Mouse (Mus musculus): ENCODE data around the gene Fkbp6. TPM values are rescaled to one million over a fixed set of nuclear protein-coding genes. Genes with fewer than 3 reads are reported as not detected.

Gene Fkbp6
- total RNA-seq, 2 experiments from 2014 or later, result 0.61 TPM; not detected in 1

DNA sequence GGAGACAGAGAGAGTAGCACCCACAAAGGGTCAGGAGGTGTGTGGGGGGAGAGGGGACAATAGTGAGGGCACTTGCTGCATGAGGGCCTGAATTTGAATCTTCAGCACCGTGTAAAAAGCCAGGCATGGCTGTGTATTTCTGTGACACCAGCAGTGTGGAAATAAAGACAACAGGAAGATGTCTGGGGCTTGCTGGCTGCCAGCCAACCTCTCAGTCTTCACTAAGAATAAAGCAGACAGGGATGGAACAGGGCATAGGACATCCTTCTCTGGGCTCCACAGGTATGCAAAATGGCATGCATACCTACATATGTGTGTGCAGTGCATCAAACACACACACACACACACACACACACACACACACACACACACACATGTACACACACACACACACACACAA lies 6.2 kb upstream of the Fkbp6 start:
- no peak for DNase-seq
- intact Hi-C loops (cut with DNase I), result no loop called here

DNA sequence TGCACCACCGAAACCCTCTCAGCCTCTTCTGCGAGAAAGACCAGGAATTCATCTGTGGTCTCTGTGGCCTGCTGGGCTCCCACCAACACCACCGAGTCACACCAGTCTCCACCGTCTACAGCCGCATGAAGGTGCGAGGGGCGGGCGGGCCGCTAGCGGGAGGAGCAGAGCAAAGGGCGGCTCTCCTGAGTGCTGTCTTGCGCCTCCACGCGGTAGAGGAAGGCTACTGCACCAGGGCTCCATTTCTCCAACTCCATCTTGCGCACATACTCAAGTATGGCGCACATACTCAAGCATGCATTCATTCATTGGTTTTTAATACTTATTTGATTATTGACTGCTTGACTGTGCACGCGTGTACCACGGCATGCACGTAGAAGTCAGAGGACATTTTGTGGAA lies 3.7 kb upstream of the Fkbp6 start:
- no peak for DNase-seq
- intact Hi-C loops (cut with DNase I), result no loop called here

DNA sequence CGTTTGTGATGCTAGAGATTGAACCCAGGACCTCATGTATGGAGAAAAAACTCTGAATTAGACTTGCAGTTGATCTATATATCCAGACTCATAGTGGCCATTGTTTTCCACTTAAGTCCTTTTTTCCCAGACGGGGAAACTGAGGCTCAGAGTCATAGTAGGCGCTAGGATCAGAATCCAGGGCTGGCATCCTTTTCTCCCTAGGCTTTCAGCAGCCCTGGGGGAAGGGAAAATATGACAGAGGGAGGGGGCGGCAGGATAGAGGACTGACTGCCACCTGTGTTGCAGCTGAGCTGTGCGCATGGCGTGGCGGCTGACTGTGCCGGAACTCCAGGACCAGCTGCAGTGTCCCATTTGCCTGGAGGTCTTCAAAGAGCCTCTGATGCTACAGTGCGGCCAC lies 3.2 kb upstream of the Fkbp6 start, which contains the start of gene Trim50:
Gene Trim50, plus strand, starts transcription at position 301 of the 400 bp plus-strand sequence.
- intact Hi-C loops (cut with DNase I), result no loop called here
- no peak for DNase-seq

DNA sequence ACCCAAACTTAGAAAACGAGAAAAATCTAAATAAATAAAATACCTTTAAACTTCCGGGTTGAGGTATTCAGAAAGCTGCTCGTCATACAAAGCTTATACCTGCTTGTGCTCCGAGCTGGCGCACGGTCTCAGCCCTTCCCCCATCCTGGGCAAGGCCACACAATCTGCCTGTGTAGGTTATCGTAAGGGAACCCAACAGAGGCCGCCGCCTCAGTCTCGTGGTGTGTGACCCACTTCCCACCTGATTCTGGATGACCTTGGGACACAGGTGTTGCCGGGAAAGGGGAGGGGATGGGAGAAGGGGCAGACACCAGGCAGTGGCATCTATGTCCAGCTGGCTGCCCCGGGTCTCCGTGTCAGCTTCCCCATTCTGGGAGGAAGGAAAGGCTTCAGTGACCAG lies 1.8 kb upstream of the Fkbp6 start:
- intact Hi-C loops (cut with DNase I), result no loop called here
- DNase-seq, result no peak

DNA sequence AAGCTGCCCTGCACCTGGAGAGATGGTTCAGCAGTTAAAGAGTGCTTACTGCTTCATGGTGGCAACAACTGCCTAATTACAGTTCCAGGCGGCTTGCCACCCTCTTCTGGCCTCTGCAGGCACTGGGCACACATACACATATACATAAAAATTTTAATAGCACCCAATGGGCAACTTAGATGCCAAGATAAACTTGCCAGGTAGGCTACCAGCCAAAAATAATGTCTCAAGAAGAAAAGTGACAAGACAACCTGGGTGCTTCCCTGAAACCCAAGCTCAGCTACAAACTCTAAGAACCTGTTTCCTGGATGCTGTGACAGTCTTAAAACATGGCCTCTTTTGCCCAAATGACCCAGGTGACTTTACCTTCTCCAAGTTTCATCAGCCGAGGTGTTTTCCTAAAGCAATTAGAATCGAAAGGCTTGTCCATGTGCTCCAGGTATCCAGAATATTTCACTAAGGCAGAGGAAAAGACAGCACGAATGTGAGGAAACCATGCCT lies 2.3 kb downstream of the Fkbp6 start:
- DNase-seq, result no peak
- intact Hi-C loops (cut with DNase I), result no loop called here

DNA sequence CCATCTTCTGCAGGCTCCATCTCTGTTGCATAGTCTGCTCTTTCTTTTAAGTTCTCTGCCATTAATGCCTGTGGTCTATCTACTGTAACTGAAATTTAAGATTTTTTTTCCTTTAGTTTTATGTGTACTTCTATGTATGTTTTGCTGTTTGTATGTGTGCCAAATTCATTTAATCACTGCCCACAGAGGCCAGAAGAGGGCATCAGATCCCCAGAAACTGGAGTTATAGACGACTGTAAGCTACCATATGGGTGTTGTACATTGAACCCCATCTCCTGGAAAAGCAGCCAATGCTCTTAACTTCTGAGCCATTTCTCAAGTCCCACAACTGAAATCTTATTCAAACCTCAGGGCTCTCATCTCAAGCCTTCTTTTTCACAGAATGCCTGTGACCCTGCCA lies 3.4 kb downstream of the Fkbp6 start:
- no peak for DNase-seq
- intact Hi-C loops (cut with DNase I), result no loop called here

DNA sequence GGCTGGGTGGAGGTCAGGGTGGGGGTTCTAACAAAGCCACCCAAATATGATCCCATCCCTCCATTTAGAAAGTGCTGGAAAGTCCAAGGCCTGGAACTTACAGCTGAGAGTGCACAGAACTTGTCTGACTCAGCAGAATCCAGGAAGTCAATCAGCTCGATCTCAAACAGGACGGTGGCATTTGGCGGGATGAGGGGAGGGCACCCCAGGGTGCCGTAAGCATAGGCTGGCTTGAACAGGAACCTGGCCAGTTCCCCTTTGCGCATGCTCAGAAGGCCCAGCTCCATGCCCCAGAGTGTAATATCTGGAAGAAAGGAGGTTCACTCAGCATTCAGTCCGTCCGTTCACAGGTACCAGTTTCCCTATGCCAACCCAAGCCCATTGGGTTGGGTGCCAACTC lies 3.9 kb downstream of the Fkbp6 start:
- intact Hi-C loops (cut with DNase I), result no loop called here
- no peak for DNase-seq

DNA sequence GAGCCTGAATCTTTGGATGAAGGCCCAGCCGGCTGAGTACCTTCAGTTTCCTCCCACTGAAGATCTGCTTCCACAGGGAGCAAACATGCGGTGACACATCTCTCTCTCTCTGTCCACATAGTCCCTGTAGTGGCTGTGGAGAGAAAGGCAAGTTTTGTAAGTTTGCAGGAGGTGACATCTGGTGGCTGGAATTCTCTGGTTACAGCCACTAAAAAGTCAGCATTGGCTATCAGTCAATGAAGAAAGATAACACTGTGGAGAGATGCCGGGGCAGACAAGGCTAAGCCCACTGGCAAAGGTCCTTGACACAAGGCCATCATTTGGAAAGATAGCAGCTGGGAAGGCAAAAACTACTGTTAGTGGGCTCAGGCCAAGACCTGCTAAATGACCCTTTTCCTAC lies 12.3 kb downstream of the Fkbp6 start:
- intact Hi-C loops (cut with DNase I), result loop anchor here (5.0 kb wide), 1 partner anchor 100 kb away; no protein-coding TSS in a partner anchor
- DNase-seq, result no peak

DNA sequence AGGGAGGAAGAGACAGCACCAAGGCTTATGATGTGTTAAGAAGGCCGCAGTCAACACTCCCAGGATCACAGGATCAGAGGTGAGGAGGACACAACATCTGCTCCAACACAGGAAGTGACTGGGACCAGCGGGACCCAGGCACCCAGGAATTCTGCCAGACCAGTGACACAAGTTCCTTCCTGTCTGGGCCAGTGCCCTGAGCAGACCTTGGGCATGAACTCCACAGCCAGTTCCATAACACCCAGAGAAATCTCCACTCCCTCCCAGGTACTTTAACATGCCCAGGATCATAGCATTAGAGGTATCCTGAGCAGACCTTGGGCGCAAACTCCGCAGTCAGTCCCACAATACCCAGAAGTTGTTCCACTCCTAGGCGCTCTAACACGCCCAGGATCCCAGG lies 18.7 kb downstream of the Fkbp6 start:
- no peak for DNase-seq
- intact Hi-C loops (cut with DNase I), result no loop called here

DNA sequence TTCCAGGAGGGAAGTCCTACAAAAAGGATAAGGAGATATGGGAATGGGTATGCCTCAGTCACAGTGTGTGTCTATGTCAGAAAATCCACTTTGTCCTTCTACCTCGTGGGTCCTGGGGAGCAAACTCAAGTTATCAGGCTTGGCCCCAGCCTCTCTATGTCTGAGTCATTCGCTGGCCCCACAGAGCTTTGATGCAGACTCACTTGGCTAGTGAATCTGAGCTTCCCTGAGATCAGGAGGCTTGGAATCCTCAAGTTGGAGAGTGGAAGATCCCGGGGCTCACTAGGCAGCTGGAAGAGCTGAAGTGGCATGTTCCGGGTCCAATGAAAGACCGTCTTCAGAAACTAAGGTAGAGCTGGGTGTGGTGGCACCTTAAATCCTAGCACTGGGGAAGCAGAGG lies 19.6 kb downstream of the Fkbp6 start:
- no peak for DNase-seq
- intact Hi-C loops (cut with DNase I), result no loop called here

DNA sequence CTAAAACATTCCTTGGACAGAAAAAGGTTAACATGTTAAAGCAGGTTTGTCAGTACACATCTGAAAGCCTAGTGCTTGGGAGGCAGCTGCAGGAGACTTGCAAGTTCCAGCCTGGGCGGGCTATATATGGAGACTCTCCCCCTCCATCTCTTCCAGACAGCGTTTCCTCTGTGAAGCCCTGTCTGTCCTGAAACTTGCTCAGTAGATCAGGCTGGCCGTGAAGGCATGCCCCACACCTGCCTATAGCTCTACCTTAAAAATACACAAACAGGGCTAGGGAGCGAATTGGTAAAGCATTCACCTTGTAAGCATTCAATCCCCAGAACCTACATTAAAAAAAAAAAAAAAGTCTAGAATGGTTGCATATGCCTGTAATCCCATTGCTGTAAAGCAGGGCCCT lies 20.4 kb downstream of the Fkbp6 start:
- no peak for DNase-seq
- intact Hi-C loops (cut with DNase I), result no loop called here

DNA sequence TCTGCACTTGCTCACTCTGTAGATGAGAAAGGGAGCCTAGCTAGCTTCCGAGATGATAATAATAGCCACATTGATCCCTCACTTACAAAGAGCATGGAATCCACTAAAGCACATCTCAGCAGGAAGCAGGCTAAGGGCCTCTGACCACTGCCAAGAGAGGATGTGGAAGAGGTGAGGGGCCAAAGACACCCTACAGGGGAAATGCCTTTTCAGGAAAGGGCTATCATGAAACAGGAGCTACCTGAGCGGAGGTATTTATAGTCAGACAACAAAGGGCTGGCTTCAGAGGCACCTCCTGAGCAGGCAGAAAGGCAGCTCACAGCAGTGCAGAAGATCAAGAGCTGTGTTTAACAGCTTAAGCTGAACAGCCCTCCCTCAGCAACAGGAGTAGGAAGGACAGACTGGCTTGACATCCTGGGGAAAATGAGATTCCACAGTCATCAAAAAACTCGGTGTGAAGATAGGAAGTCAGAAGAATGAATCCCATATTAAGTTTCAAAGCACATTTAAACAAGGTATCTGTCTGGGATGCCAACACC lies 23.7 kb downstream of the Fkbp6 start:
- intact Hi-C loops (cut with DNase I), result no loop called here
- DNase-seq, result no peak

DNA sequence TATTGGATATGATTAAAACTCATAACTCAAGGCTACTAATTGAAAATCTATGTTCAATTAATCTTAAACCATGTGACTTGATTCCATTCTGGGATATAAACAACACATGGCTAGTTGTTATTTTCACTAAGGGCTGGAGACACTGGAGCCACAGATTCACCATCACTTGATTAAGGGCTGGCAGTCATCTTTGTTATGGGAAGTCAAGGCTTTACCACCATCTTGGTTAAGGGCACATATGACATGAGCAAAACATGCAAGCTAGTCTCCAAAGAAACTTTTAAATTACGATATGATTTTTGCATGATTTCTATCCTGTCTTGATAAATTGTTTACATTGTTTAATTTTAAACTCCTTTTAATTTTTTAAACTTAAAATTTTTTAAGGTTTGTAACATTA lies 27.6 kb downstream of the Fkbp6 start:
- intact Hi-C loops (cut with DNase I), result no loop called here
- DNase-seq, result no peak

DNA sequence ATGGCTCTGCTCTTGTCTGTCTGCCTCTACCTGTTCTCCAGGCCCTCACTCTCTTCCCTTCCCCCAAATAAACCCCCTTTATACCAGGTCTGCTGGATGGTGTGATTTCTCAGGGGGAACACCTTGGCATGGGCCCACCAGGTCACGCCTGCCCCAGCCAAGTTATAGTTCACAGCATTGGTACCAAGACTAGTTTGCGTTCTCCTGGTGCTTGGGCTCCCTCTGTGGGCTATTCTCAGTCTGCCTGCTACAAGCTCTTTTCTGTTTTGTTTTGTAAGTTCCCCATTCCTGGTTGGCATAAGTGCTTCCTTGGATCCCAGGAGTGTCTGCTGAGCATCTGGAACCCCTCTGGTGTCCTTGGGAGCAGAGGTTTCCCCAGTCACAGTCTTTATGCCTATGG lies 30.0 kb downstream of the Fkbp6 start:
- no peak for DNase-seq
- intact Hi-C loops (cut with DNase I), result no loop called here

DNA sequence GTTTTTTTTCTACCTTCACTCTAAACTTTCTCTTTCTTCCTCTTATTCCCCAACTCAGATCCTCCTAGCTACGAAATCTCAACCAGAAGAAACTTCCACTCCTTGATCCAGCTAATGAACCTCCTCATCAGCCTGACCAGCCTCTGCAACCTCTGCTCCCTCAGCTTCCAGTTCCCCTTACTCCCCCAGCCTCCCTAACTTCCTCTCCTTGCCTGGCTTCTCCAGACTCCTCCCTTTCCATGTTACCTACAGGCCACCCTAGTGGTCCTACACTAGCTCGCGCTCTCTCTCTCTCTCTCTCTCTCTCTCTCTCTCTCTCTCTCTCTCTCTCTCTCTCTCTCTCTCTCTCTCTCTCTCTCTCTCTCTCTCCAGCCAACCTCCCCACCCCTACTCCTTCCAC lies 33.7 kb downstream of the Fkbp6 start:
- no peak for DNase-seq
- intact Hi-C loops (cut with DNase I), result no loop called here

DNA sequence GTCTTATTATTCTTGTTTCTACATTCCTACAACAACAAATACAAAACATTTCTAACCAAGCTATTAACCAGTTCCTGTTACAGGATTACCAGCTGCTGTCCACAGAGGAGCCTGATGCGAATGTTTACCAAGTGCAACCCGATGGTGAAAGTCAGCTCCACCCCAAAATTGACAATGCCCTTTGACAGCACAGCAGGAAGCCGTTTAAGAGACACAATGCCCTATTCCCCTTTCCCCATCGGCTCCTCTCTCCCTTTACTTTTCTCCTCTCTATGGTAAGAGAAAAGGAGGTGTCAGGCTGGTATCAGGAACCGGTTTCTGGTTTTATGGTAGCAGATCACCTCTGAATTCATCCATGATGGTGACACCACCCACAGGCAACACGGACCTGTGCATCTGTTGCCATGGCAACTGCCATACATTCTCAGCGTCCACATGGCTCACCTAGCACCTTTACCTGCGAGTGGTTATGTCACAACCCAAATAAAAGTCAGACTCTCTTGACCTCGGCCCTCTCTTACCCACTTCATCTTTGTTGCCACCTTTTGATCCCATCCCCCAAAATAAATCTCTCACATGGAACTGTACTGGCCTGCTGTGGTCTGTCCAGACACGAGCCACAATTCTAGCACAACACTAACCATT lies 43.4 kb downstream of the Fkbp6 start:
- intact Hi-C loops (cut with DNase I), result no loop called here
- no peak for DNase-seq

DNA sequence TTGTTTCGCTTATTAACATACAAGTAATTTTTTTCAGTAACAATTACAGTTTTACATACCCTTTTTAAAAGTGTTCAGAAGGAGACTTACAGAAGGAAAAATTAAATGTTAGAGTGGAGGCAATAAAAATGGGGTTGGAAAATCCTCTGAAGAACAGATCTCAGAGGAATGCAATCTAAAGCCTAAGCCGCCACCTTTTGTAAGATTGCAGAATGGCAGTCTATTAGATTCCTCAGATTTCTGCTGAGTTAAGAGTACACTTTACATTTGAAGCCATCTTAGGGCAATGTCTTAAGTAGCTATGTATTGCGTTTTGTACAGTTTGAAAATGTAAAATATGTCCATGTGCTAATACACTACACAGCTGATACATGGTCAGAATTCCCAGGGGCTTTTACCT lies 47.4 kb downstream of the Fkbp6 start:
- DNase-seq, result no peak
- intact Hi-C loops (cut with DNase I), result no loop called here

DNA sequence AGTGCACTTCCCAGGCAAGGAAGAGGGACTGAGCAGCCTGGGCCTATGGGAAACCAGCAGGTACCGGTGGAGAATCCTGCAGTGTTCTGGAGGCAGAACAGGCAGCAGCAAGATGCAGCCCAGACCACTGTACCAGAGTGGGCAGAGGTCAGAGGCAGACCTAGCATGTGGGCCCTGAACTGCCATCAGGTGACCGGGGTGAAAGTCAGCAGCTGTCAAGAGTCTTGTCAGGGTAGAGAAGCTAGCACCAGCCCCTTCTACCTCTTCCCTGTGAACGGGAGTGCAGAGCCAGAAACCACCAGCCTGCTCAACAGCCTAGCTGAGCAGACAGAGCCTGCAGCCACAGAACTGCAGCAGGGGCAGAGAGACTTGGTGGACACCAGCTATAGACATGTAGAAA lies 47.9 kb downstream of the Fkbp6 start:
- no peak for DNase-seq
- intact Hi-C loops (cut with DNase I), result no loop called here

DNA sequence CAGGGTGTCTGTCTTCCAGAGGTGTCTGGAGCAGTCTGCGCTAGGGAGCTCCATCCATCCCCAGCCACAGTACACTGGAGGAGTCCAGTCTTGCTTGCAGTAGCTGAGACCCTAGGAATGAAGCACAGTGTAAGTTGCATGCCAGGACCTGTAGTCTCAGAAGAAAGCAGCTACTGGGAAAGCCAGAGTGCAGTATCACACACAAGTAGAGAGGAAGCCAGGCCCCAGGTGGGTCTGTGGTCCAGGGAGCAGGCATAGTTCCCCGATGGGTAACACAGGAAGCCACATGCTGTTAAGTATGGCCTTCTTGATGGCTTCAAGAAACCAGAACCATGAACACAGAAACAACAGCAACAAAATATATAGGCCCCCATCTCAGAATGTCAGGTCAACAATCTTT lies 57.8 kb downstream of the Fkbp6 start:
- no peak for DNase-seq
- intact Hi-C loops (cut with DNase I), result no loop called here

DNA sequence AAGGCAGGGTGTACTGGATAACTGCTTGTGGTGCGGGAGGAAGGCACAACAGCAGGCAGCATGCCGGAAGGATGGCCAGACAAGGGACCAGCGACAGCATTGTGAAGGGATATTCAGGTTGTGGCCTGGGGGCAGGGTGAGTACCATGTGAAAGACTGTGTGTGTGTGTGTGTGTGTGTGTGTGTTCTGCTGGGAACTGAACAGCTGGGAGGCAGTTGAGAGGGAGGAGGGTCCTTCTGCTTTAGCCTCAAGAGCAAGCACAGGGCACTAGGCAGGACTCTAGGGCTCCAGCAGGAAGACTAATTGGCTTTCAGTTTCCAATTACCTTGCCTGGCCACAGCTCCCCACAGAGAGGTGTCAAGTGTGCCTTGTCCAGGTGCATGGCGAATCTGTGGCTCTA lies 58.7 kb downstream of the Fkbp6 start:
- intact Hi-C loops (cut with DNase I), result no loop called here
- no peak for DNase-seq

DNA sequence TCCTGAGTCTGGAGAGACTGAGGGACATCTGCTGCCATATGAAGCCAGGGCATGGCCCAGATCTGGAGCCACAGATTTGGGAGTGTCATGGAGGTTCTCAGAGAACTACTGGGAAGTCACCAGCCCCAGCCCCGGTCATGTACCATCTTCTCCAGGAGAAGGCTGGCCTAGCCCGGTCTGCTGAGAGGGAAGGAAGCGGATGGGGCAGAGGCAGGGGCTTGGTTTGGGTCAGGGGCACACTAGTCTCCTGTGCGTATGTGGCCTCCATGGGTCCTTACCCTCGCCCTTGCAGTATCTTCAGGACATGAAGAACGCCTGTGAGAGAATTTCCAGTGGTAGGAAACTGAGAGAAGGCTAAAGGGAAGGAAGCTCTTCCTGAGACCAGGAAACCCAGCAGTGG lies 59.1 kb downstream of the Fkbp6 start:
- DNase-seq, result no peak
- intact Hi-C loops (cut with DNase I), result no loop called here

DNA sequence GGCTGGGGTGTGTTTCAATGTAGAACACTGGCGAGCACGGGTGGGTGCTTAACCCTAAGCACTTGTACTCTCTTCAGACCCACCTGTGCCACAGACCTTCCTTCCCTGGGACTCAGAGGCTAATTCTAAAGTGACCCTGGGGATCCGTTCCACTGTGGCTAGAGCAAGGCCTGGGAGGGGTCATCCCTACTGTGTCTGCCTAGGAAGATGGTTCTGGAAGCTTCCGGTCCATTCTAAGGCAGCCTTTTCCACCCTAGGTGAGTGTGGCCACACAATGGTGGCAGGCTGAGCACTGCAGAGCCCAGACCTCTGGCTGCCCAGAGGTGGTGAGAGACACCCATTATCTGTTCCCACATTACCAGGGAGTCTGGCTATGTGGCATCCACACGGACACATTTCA lies 62.9 kb downstream of the Fkbp6 start:
- intact Hi-C loops (cut with DNase I), result loop anchor here (1.0 to 10.0 kb wide), 3 partner anchors 51 to 272 kb away; no protein-coding TSS in a partner anchor
- no peak for DNase-seq

DNA sequence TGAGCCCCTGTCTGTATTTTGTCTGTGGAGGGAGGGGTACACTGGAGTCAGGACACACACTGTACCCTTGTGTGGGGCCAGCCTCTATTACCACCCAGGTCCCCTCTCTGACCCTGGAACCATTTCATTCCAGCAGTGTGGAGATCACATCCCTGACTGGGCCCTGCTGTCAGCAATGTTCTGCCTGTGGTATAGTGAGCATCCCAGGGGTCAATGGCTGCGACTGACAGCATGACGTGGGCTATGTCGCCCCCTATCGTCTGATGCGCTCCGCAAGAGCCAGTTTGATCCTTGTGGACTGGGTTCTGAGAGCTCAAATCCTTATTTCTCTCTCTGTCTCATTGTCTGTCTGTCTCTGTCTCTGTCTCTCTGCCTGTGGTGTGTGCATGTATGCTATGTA lies 63.7 kb downstream of the Fkbp6 start:
- intact Hi-C loops (cut with DNase I), result loop anchor here (1.0 to 10.0 kb wide), 3 partner anchors 50 to 271 kb away; no protein-coding TSS in a partner anchor

More for the DNA sequence above, 63.7 kb downstream of the Fkbp6 start:
- peak; percentile 78 to 84 for DNase-seq
